8 mouse cellular contexts compared by ENCODE assay signal in the genomic region with DNA sequence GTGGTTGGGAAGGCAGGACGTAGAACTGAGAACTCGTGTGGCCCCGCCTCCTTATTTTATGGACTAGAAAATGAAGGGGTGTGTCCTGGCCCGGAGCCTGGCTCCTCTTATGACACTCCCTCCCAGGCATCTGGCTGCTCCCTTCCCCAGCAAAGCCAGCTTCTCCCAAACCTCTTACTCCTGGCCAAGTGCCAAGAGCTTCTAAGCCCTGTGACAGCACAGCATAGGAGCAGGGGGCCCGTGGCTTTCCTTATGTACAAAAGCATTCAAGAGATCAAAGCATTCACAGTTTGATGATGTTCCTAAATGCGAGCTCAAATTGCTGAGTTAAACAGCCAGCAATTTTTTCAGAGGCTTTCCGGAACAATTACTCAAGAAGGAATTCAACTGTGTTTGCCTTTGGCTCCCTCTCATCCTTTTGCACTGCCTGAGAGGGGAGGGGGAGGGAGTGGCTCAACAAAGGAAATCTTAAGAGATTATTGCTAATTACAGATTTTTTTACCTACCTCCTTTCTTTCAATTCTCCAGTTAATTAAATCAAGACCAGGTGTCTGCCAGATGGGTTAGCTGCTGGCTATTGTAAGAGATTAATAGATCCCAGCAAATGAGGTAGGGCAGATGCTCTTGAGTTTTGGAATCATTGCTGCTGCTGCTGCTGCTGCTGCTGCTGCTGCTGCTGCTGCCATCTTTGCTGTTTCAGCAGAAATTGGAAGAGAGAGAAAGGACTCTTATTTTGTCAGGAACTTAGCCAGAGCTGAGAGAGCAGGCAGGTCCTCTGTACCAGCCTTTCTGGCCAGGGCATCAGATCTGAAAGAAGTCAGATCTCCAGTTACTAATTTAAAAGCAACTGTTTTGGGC.
DNase-seq lines count a peak whose midpoint lies in the region; ATAC-seq and TF ChIP-seq lines count a peak whose summit lies in the region.

No protein-coding gene starts in this region.

- no peak for TF ChIP-seq CTCF in cortical plate, adult 2 months (IDR thresholded peaks at IDR 0.05; ENCODE audit: extremely low read depth, insufficient read depth, low read length)

- H3K36me3 ChIP-seq in intestine, embryonic 15.5 days: no peaks in the 10 kb centered on the region

- no peak for TF ChIP-seq POLR2A in cortical plate, adult 2 months (IDR thresholded peaks at IDR 0.05; ENCODE audit: extremely low read depth, insufficient read depth, low read length)

- no peak overlapping the region for H3K4me3 ChIP-seq in cortical plate, adult 2 months (ENCODE audit: insufficient read depth, low read length)
- H3K4me3 ChIP-seq in intestine, embryonic 15.5 days (replicated peaks): no peak overlapping the region

- WGBS in intestine, embryonic 15.5 days: 2% methylated on average over 7 of the region's 7 CpGs

- intact Hi-C loops in left cerebral cortex, postnatal 10 days (cut with DNase I): no loop called here

- H3K4me2 ChIP-seq in intestine, embryonic 15.5 days (replicated peaks): peak overlapping the region; percentile 49

- peak overlapping the region; percentile 47; the same call in 1 of the 2 replicates for H3K27ac ChIP-seq in cortical plate, adult 2 months (ENCODE audit: insufficient read depth, low read length)
- H3K27ac ChIP-seq in intestine, embryonic 15.5 days: peak overlapping the region; percentile 80

- DNase-seq in adipocyte (ENCODE audit: low spot score): peak; percentile 90
- peak; percentile 29 to 39 for DNase-seq in gastrocnemius, adult 8-10 months (ENCODE audit: low spot score in 2 of 2)
- peak; percentile 66 to 86 for DNase-seq in left cerebral cortex, postnatal 10 days (ENCODE audit: extremely low spot score in 1 of 2, low spot score in 2 of 2)
- peak; percentile 39 to 50 for DNase-seq in right cerebral cortex, postnatal 36 days (ENCODE audit: low spot score in 2 of 2)
- DNase-seq in thymus, postnatal 25 days: no peak

- peaks cover 5% of the 10 kb centered on the region; the same call in 1 of the 2 replicates for H3K4me1 ChIP-seq in cortical plate, adult 2 months (ENCODE audit: control insufficient read depth, insufficient read depth, low read length)
- peaks cover 23% of the 10 kb centered on the region for H3K4me1 ChIP-seq in intestine, embryonic 15.5 days (replicated peaks)

- peak; percentile 95 for ATAC-seq in intestine, embryonic 15.5 days
- ATAC-seq in megakaryocyte-erythroid progenitor cell, adult 5-6 weeks (replicated peaks; ENCODE audit: low FRiP score, low TSS enrichment, poor library complexity, severe bottlenecking): peak; percentile 94

- no peak overlapping the region for H3K9ac ChIP-seq in intestine, embryonic 15.5 days

- no peaks in the 10 kb centered on the region for H3K27me3 ChIP-seq in intestine, embryonic 15.5 days (replicated peaks)

- no peaks in the 10 kb centered on the region for H3K9me3 ChIP-seq in intestine, embryonic 15.5 days
